Mouse (Mus musculus) kidney, adult 2 months (tissue): ENCODE results near the gene Jak3.

ENCODE experiments used
- CTCF ChIP-seq: fragments of 200-500 bp; conservative IDR thresholded peaks from 2 replicates; pipeline ENCODE4 v1.5.1; 2011; ENCODE audit warnings: low read depth, mild to moderate bottlenecking, control low read depth, low read length, moderate library complexity, mixed read lengths; ENCODE audit not compliant: insufficient read depth, insufficient read length
- POLR2A ChIP-seq: fragments of 200-500 bp; IDR thresholded peaks from one replicate; pipeline ENCODE4 v1.6.1; 2011; ENCODE audit warnings: low read depth, low read length, control low read depth

- TF ChIP-seq CTCF = no peak
- TF ChIP-seq POLR2A = no peak
Measured at GRCm38 (mm10) chr8:71667256-71667655, 8.8 kb upstream of the Jak3 start.
